Mouse (Mus musculus) embryo, embryonic 11.5 days (tissue): ENCODE results near the gene Olfr1199.

Source experiments
- DNase-seq: peaks from one replicate; pipeline ENCODE4 v3.0.0-alpha.2; 2012; ENCODE audit warnings: low read depth, low spot score

Gene Olfr1199

GRCm38 (mm10) chr2:88760369-88760768, at the start of gene Olfr1199:
Gene Olfr1199 (minus strand): TSS chr2:88760469.
- DNase-seq, result no peak

GRCm38 (mm10) chr2:88792736-88793135, 32.5 kb upstream of the Olfr1199 start, which contains the start of gene Olfr1201:
Gene Olfr1201 (plus strand): TSS chr2:88793036.
- no peak for DNase-seq

GRCm38 (mm10) chr2:88770388-88770787, 10.1 kb upstream of the Olfr1199 start, which contains the start of gene Olfr1200:
Gene Olfr1200 (minus strand): TSS chr2:88770488.
- DNase-seq, result no peak

GRCm38 (mm10) chr2:88751270-88751669, 9.0 kb downstream of the Olfr1199 start, which contains the start of gene Olfr1198:
Gene Olfr1198 (minus strand): TSS chr2:88751370.
- no peak for DNase-seq

GRCm38 (mm10) chr2:88743379-88743778, 16.9 kb downstream of the Olfr1199 start:
- no peak for DNase-seq

GRCm38 (mm10) chr2:88732266-88732665, 28.0 kb downstream of the Olfr1199 start, which contains the start of gene Olfr1197:
Gene Olfr1197 (minus strand): TSS chr2:88732366.
- no peak for DNase-seq

GRCm38 (mm10) chr2:88704497-88704896, 55.8 kb downstream of the Olfr1199 start, which contains the start of gene Olfr1196:
Gene Olfr1196 (minus strand): TSS chr2:88704597.
- no peak for DNase-seq
